Mouse (Mus musculus) macrophage (primary cell): ENCODE measurements around the gene Nrarp. TPM values are rescaled to one million over a fixed set of nuclear protein-coding genes. Genes with fewer than 3 reads are reported as not detected.

ENCODE experiments used
- H3K27ac ChIP-seq: fragments of 350-480 bp; formaldehyde crosslinking; 2 replicates; pipeline ENCODE4 v1.9.0; 2021
- H3K36me3 ChIP-seq: fragments of 350-480 bp; formaldehyde crosslinking; 2 replicates; pipeline ENCODE4 v1.9.0; 2021; ENCODE audit errors: inconsistent target
- H3K4me3 ChIP-seq: fragments of 350-480 bp; formaldehyde crosslinking; 2 replicates; pipeline ENCODE4 v1.9.0; 2021; ENCODE audit errors: inconsistent target
- H3K79me2 ChIP-seq: fragments of 350-480 bp; formaldehyde crosslinking; 2 replicates; pipeline ENCODE4 v1.9.0; 2021; ENCODE audit errors: inconsistent target
- WGBS: methylation state at CpG from one replicate; pipeline ENCODE4 v1.1.7; 2026; ENCODE audit warnings: inconsistent platforms; ENCODE audit not compliant: missing documents; 5-methylcytosine and 5-hydroxymethylcytosine counted together
- polyA plus RNA-seq: library from polyadenylated mRNA; stranded (reverse); fragments of 250-400 nt; gene quantifications from 3 replicates; pipeline ENCODE4 v1.2.4, GENCODE M21; 2018; ENCODE audit warnings: inconsistent platforms

Gene Nrarp
- polyA plus RNA-seq, 1 experiment from 2014 or later, result not detected

GRCm38 (mm10) chr2:25196172-25196954, 15.8 kb downstream of the Nrarp start, which contains the start of gene Tor4a:
TSS of gene Tor4a (minus strand) at chr2:25196886.
- H3K79me2 ChIP-seq, result peaks cover 31% of the 10 kb centered on the region
- peaks cover 20% of the 10 kb centered on the region; the same call in 1 of the 2 replicates for H3K36me3 ChIP-seq
- H3K27ac ChIP-seq, result peak within 1 kb of the TSS; percentile 98
- WGBS, result 1% methylated on average over 8 of the region's 8 CpGs
- H3K4me3 ChIP-seq, result peak within 1 kb of the TSS; percentile 87

DNA sequence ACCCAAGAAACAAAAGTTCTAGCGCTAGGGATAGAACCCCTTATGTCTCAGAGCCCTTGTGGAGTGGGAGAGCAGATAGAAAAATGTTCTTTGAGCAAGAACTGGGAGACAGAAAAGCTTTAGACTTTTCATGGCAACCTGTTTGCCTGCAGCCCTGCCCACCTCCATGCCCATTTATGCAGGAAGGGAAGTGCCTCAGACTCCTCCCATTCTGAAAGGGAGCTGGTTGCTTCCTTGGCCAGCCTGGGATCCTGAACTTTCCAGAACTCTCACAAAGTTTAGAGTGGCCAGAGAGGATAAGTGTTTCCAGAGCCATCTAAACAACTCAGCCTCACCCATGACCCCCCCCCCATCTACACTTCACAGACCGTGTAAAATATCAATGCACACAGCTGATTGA, 16.6 kb downstream of the Nrarp start:
- peak overlapping the region; percentile 98 for H3K27ac ChIP-seq
- H3K4me3 ChIP-seq, result peak overlapping the region; percentile 87
- H3K79me2 ChIP-seq, result peaks cover 31% of the 10 kb centered on the region
- H3K36me3 ChIP-seq, result peaks cover 28% of the 10 kb centered on the region
- 20% methylated on average over 2 of the region's 2 CpGs for WGBS

DNA sequence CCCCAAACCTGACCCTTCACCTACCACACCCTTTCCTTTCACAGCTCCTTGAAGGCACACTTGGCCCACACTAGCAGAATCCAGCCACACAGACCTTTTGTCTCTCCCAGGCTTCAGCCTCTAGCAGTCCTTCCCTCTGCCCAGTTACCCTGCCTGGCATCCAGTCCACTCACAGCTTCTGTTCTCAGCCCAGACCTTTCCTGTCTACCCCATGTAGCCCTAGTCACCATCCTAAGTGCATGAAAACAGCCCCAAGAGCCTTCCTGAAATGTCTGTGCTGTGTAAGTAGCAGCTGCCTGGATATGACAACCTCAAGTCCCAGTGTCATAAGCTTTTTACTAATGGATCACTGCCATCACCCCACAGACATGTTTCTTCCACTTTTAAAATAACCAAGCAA, 17.4 kb downstream of the Nrarp start:
- Histone ChIP-seq H3K4me3 (no peak overlapping the region), H3K36me3 (peaks cover 36% of the 10 kb centered on the region), H3K79me2 (peaks cover 29% of the 10 kb centered on the region), H3K27ac (peak overlapping the region; percentile 98)

- H3K4me3 ChIP-seq, result no peak overlapping the region
- peaks cover 62% of the 10 kb centered on the region for H3K36me3 ChIP-seq
- H3K79me2 ChIP-seq, result peaks cover 12% of the 10 kb centered on the region; the same call in 1 of the 2 replicates
- WGBS, result 88% methylated on average over 2 of the region's 2 CpGs
- H3K27ac ChIP-seq, result no peak overlapping the region
Measured at GRCm38 (mm10) chr2:25200631-25201030, 20.1 kb downstream of the Nrarp start.

DNA sequence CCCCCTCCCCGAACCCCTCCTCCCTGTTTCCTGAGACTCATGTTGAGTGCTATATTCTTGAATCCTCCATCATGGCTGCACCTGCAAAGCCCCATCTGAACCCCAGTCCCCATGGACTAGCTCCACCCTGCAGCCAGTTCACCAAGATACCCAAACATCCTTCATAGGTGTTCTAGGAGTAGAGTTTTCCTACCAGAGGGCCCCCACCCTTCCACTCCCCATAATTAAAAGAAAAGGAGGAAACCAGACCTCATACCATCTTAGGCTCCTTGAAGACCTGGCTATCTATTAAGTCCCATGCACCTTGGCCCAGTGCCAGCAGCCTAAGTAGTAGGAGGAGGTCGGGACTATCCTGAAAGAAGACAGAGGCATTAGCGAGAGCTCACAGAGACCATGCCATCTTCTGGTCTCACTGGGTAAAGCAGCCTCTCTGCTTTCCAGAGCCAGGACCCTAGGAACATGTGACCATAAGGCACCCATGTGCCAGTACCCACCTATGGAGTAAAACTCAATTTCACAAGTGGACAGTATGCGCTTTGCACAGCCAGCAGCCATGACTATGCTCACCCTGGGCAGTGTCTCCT, 23.2 kb downstream of the Nrarp start:
- Histone ChIP-seq H3K27ac (no peak overlapping the region), H3K79me2 (peaks cover 37% of the 10 kb centered on the region), H3K4me3 (no peak overlapping the region), H3K36me3 (peaks cover 91% of the 10 kb centered on the region)
- WGBS, result 69% methylated on average over 4 of the region's 4 CpGs

- Histone ChIP-seq H3K79me2 (peaks cover 60% of the 10 kb centered on the region), H3K27ac (no peak overlapping the region), H3K36me3 (peaks cover 60% of the 10 kb centered on the region), H3K4me3 (no peak overlapping the region)
- 91% methylated on average over 1 of the region's 1 CpGs for WGBS
Measured at GRCm38 (mm10) chr2:25207593-25207992, 27.0 kb downstream of the Nrarp start.

DNA sequence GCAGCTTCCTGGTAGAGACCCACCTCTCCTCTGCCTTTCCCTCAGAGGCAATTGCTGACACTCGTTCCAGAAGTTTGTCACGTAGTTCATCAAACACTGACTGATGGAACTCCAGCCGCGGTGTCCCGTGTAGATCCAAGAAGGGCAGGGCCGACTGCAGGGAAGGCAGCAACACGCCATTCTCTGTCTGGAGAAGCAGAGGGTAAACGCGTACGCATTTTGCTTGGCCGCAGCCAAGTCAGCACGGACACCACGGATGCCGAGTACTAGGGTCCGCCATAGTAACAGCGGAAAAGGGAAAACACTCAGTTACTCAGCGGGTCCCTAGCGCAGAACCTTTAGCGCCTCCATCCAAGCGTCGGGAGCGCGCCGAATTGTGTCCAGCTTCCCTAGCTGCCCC, 30.1 kb downstream of the Nrarp start:
- Histone ChIP-seq H3K4me3 (peak overlapping the region; percentile 99), H3K27ac (peak overlapping the region; percentile 65), H3K79me2 (peaks cover 52% of the 10 kb centered on the region), H3K36me3 (peaks cover 29% of the 10 kb centered on the region)
- WGBS, result under 1% methylated on average over 24 of the region's 24 CpGs

DNA sequence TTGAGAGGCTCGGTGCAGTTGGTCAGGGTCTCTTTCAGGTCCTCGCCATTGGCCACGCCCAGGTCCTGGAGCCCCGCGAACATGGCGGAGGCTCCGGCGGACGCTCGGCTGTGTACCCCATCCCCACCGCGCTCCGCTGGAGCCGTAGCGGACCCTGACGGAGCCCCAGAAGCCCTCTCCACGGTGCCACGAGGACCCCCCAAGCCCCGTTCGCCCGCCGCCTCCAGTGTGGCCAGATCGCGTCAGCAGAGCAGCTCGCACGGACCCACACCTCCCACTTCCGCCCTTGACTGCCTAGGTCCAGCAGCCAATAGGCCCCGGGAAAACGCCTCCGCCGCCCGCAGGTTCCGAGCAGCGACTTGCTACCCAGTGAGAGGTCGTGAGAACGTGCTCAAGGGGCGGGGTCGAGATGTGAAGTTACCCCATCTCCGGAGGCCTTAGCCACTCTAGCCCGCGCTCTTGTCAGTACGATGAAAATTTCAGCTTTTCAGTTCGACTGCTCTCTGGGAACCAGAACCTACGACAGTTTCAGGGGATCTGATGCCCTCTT, 30.6 kb downstream of the Nrarp start, which contains the start of gene Nelfb:
TSS of gene Nelfb (minus strand) at position 369 of the 550 bp plus-strand sequence.
- H3K79me2 ChIP-seq, result peaks cover 47% of the 10 kb centered on the region
- peaks cover 24% of the 10 kb centered on the region for H3K36me3 ChIP-seq
- peak within 1 kb of the TSS; percentile 65 for H3K27ac ChIP-seq
- under 1% methylated on average over 44 of the region's 44 CpGs for WGBS
- peak within 1 kb of the TSS; percentile 99 for H3K4me3 ChIP-seq

GRCm38 (mm10) chr2:25213266-25213865, 32.8 kb downstream of the Nrarp start:
- WGBS, result 89% methylated on average over 22 of the region's 23 CpGs

DNA sequence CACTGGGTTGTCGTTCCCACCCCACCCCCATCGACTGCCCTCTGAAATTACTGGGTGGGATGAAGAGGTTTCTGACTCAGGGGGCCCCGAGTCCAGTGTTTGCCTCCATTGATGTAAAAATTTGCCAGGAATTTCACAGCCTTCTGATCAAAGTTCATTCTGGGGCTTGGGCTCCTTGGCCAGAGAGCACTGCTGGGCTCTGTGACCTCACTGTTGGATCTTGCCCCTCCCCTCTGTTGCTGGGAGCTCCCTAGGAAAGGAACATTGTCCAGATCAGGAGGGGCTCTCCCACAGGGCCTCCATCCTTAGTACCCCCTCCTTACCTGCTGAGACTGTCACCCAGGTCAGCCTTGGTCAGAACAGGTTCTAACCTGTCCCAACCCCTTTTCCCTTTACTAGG, 33.9 kb downstream of the Nrarp start, which contains the start of gene Stpg3:
TSS of gene Stpg3 (minus strand) at position 194 of the 400 bp plus-strand sequence.
- WGBS, result 86% methylated on average over 3 of the region's 3 CpGs
- Histone ChIP-seq H3K27ac (no peak within 1 kb of the TSS), H3K4me3 (no peak within 1 kb of the TSS), H3K79me2 (peaks cover 16% of the 10 kb centered on the region), H3K36me3 (no peaks in the 10 kb centered on the region)

More at GRCm38 (mm10) chr2:25213266-25213865, 32.8 kb downstream of the Nrarp start:
- Histone ChIP-seq H3K27ac (no peak overlapping the region), H3K4me3 (no peak overlapping the region), H3K36me3 (peaks cover 5% of the 10 kb centered on the region; the same call in 1 of the 2 replicates), H3K79me2 (peaks cover 26% of the 10 kb centered on the region)

GRCm38 (mm10) chr2:25217666-25218065, 37.1 kb downstream of the Nrarp start:
- Histone ChIP-seq H3K4me3 (no peak overlapping the region), H3K36me3 (no peaks in the 10 kb centered on the region), H3K27ac (no peak overlapping the region), H3K79me2 (no peaks in the 10 kb centered on the region)
- 90% methylated on average over 2 of the region's 2 CpGs for WGBS

DNA sequence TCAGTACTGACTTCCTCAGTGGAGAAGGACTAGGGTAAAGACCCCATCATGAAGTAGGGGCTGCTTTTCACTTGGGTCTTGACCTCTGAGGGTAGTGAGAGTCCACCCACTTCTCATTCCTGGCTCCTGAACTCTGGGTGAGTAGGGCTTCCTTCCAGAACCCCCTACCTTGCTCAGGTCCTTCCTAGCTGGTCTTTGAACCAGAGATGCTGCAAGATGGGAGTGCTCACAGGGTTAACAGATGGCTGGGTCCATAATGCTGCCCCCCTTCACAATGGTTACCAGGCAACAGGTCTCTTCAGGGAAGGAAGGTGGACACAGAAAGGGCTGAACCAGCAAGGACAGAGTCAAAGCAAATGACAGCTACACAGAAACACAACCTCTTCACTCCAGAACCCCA, 37.9 kb downstream of the Nrarp start, which contains the start of gene Fam166a:
TSS of gene Fam166a (plus strand) at position 301 of the 400 bp plus-strand sequence.
- Histone ChIP-seq H3K4me3 (no peak within 1 kb of the TSS), H3K79me2 (peaks cover 6% of the 10 kb centered on the region), H3K27ac (no peak within 1 kb of the TSS), H3K36me3 (no peaks in the 10 kb centered on the region)

DNA sequence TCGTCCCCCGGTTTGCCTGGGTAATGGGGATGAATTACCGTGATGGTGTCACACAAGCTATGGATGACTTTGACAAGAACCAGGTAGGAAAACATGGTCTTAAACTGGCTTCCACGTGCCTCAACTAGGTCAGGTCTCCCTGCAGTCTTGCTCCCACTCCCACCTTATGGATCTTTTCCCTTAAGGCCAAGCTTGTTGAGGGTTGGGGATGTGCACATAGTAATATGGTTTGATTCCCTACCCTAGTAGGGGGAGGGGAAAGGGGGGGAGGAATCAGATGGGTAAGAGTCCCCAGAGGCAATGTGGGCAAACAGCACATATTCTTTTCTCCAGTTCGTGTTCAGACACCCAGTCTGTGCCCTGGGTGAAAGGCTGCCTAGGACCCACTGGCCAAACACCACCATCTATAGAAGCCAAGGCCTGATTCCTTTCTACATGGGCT, 40.8 kb downstream of the Nrarp start:
- peaks cover 13% of the 10 kb centered on the region for H3K79me2 ChIP-seq
- WGBS, result 90% methylated on average over 5 of the region's 5 CpGs
- no peak overlapping the region for H3K27ac ChIP-seq
- H3K4me3 ChIP-seq, result no peak overlapping the region
- no peaks in the 10 kb centered on the region for H3K36me3 ChIP-seq

- Histone ChIP-seq H3K27ac (peak overlapping the region; percentile 68), H3K79me2 (peaks cover 13% of the 10 kb centered on the region), H3K36me3 (no peaks in the 10 kb centered on the region), H3K4me3 (peak overlapping the region; percentile 78)
- WGBS, result under 1% methylated on average over 47 of the region's 53 CpGs
Measured at GRCm38 (mm10) chr2:25223681-25224491, 43.3 kb downstream of the Nrarp start.
